Mouse (Mus musculus) hindbrain, embryonic 15.5 days (tissue): ENCODE data around the gene Vamp4. TPM values are rescaled to one million over a fixed set of nuclear protein-coding genes. Genes with fewer than 3 reads are reported as not detected.
A peak's percentile ranks its signal among the peaks of the same experiment; 100 is the strongest.
"Not testable (repeated sequence)": the region's sequence is repeated elsewhere in the genome, so short reads cannot be mapped to it uniquely, and the experiment has no call there.

Experiments used
- ATAC-seq: fragments of 200-750 bp; cut with Nextera tagmentation; 2 replicates; pipeline ENCODE4 v1.8.0; 2017; ENCODE audit warnings: low read depth, moderate number of reproducible peaks, moderate TSS enrichment; ENCODE audit not compliant: low FRiP score
- H3K27ac ChIP-seq: fragments of 300-500 bp; sonication (generic); replicated peaks from 2 replicates; pipeline ENCODE4 v1.5.1; 2015; ENCODE audit warnings: mild to moderate bottlenecking, inconsistent platforms
- H3K27me3 ChIP-seq: fragments of 300-500 bp; sonication (generic); 2 replicates; pipeline ENCODE4 v1.6.1; 2015; ENCODE audit warnings: control low read depth, inconsistent platforms
- H3K36me3 ChIP-seq: fragments of 300-500 bp; sonication (generic); 2 replicates; pipeline ENCODE4 v1.6.1; 2015; ENCODE audit warnings: control low read depth, inconsistent platforms
- H3K4me1 ChIP-seq: fragments of 300-500 bp; sonication (generic); replicated peaks from 2 replicates; pipeline ENCODE4 v1.6.1; 2015; ENCODE audit warnings: control low read depth, inconsistent platforms
- H3K4me2 ChIP-seq: fragments of 300-500 bp; sonication (generic); 2 replicates; pipeline ENCODE4 v1.6.1; 2015; ENCODE audit warnings: moderate library complexity, mild to moderate bottlenecking, inconsistent platforms
- H3K4me3 ChIP-seq: fragments of 300-500 bp; sonication (generic); 2 replicates; pipeline ENCODE4 v1.5.1; 2015; ENCODE audit warnings: mild to moderate bottlenecking, inconsistent platforms
- H3K9ac ChIP-seq: fragments of 300-500 bp; sonication (generic); 2 replicates; pipeline ENCODE4 v1.6.1; 2015; ENCODE audit warnings: inconsistent platforms
- H3K9me3 ChIP-seq: fragments of 300-500 bp; sonication (generic); 2 replicates; pipeline ENCODE4 v1.6.1; 2016; ENCODE audit warnings: control low read depth, inconsistent platforms
- WGBS: fragments of 180-500 bp; shearing (Covaris S2); methylation state at CpG from one replicate; pipeline ENCODE4 v1.1.7; 2015; 5-methylcytosine and 5-hydroxymethylcytosine counted together
- polyA plus RNA-seq: library from polyadenylated mRNA; unstranded; fragments of >200 nt; fragmentation: Nextera tagmentation; extraction: Ambion mirVana; gene quantifications from 2 replicates; pipeline ENCODE4 v1.2.1, GENCODE M21; 2015

Vamp4 gene
- polyA plus RNA-seq, 1 experiment from 2014 or later = 78.1 TPM

- Histone ChIP-seq H3K27ac (no peak overlapping the region), H3K27me3 (no peaks in the 10 kb centered on the region), H3K4me2 (no peak overlapping the region), H3K9me3 (no peaks in the 10 kb centered on the region), H3K36me3 (peaks cover 28% of the 10 kb centered on the region), H3K9ac (no peak overlapping the region), H3K4me1 (no peaks in the 10 kb centered on the region), H3K4me3 (no peak overlapping the region)
- 93% methylated on average over 3 of the region's 3 CpGs for WGBS
- no peak for ATAC-seq
These were observed 27.2 kb downstream of the Vamp4 start for GRCm38 (mm10) chr1:162597379-162598102.

DNA sequence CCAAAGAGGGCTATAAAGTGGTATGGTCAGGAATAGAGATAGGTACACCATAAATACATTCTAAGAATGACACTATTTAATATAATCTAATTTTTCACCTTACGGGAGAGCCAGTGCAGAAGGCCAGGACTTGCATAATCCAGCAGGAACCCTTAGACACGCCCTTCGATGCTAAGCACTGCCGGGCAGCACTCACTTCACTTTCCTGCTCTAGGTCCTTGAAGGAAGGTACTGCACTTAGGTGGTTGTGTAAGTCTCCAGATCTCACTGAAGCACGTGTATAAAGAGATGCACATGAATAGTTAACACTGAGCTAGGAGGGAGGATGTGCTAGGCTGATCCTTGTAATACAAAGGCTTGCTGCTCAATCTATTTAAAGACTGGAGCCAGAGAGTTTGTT lies 29.3 kb downstream of the Vamp4 start:
- Histone ChIP-seq H3K27ac (no peak overlapping the region), H3K27me3 (no peaks in the 10 kb centered on the region), H3K4me2 (no peak overlapping the region), H3K4me3 (no peak overlapping the region), H3K4me1 (no peaks in the 10 kb centered on the region), H3K36me3 (peaks cover 28% of the 10 kb centered on the region; the same call in 1 of the 2 replicates), H3K9me3 (no peaks in the 10 kb centered on the region), H3K9ac (no peak overlapping the region)
- ATAC-seq = no peak
- WGBS = 92% methylated on average over 5 of the region's 5 CpGs

DNA sequence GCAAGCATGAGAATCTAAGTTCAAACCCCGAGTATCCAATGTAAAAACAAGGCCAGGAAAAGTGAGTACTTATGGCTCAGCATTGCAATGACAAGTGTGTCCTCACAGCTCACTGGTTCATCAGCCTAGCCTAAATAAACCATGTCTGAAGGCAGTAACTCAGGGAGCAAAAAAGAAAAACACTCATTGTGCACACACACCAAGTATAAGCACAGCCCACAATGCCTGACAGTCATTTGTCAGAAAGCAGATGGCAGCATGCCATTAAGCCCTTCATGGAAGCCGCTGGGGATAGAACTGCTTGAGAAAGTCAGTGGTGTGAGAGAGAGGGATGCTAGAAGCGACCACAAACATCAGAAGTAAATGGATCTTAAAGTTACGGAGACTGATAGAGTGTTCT lies 31.0 kb downstream of the Vamp4 start:
- H3K27ac ChIP-seq = no peak overlapping the region
- H3K4me2 ChIP-seq = no peak overlapping the region
- H3K4me1 ChIP-seq = no peaks in the 10 kb centered on the region
- peaks cover 24% of the 10 kb centered on the region; the same call in 1 of the 2 replicates for H3K36me3 ChIP-seq
- H3K4me3 ChIP-seq = no peak overlapping the region
- 36% methylated on average over 4 of the region's 4 CpGs for WGBS
- H3K27me3 ChIP-seq = no peaks in the 10 kb centered on the region
- no peak overlapping the region for H3K9ac ChIP-seq
- peak; percentile 65; the same call in 1 of the 2 replicates for ATAC-seq
- no peaks in the 10 kb centered on the region for H3K9me3 ChIP-seq

- Histone ChIP-seq H3K4me3 (no peak overlapping the region), H3K4me1 (no peaks in the 10 kb centered on the region), H3K9ac (no peak overlapping the region), H3K27me3 (no peaks in the 10 kb centered on the region), H3K27ac (no peak overlapping the region), H3K4me2 (no peak overlapping the region), H3K9me3 (no peaks in the 10 kb centered on the region), H3K36me3 (no peaks in the 10 kb centered on the region)
- 16% methylated on average over 1 of the region's 1 CpGs for WGBS
- no peak for ATAC-seq
These were observed 37.8 kb downstream of the Vamp4 start for GRCm38 (mm10) chr1:162608127-162608526.

DNA sequence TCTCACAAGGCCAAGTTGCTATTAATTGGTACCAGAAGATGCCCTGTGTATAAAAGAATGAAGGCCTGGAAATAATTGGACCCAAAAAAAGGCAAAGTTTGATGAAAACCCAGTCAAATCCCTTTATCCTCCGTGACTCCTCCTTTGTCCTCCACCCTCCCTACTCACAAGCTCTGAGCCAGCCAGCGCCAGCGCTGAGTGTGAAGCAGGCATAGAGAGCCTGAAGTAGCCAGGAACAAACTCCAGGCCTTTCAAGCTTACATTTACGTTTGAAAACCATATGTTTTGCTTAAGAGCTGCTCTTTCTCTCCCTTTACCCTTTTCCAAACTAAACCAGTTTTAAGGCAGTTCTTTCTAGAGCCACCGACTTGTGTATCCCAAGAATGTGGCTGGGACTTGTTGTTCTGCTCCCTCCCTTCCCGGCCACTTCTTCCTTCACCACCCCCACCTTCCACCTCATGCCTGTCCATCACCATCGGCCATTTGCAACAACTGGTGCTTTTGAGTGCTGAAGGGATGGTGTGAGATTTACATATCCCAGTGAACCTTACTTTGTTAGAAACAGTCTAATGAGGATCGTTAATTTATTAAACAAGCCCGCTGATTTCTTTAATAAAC lies 39.4 kb downstream of the Vamp4 start:
- no peak overlapping the region for H3K9ac ChIP-seq
- no peaks in the 10 kb centered on the region for H3K9me3 ChIP-seq
- no peak overlapping the region for H3K4me2 ChIP-seq
- H3K27ac ChIP-seq = no peak overlapping the region
- H3K4me1 ChIP-seq = no peaks in the 10 kb centered on the region
- H3K36me3 ChIP-seq = no peaks in the 10 kb centered on the region
- no peaks in the 10 kb centered on the region for H3K27me3 ChIP-seq
- no peak for ATAC-seq
- no peak overlapping the region for H3K4me3 ChIP-seq
- WGBS = 43% methylated on average over 9 of the region's 9 CpGs

DNA sequence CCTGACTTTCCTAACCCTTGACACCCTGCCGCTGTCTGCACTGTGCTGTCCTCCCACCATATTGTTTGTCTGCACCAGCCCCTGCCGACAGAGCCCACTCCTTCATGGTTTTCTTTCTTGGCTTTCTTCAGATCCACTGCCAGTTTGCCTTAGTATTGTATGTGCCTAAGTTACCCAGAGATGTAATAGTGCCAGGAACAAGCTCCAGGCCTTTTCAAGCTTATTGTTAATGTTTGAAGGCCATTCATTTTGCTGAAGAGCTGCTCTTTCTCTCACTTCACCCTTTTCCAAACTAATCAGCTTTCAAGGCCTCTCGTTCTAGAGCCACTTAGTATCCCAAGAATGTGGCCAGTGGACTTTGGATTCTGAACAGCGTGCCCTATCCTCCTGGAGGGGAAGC lies 40.9 kb downstream of the Vamp4 start:
- ATAC-seq = no peak
- no peaks in the 10 kb centered on the region for H3K36me3 ChIP-seq
- no peak overlapping the region for H3K27ac ChIP-seq
- no peak overlapping the region for H3K4me3 ChIP-seq
- no peak overlapping the region for H3K9ac ChIP-seq
- H3K27me3 ChIP-seq = no peaks in the 10 kb centered on the region
- no peak overlapping the region for H3K4me2 ChIP-seq
- H3K9me3 ChIP-seq = no peaks in the 10 kb centered on the region
- no peaks in the 10 kb centered on the region for H3K4me1 ChIP-seq
- 37% methylated on average over 4 of the region's 4 CpGs for WGBS

DNA sequence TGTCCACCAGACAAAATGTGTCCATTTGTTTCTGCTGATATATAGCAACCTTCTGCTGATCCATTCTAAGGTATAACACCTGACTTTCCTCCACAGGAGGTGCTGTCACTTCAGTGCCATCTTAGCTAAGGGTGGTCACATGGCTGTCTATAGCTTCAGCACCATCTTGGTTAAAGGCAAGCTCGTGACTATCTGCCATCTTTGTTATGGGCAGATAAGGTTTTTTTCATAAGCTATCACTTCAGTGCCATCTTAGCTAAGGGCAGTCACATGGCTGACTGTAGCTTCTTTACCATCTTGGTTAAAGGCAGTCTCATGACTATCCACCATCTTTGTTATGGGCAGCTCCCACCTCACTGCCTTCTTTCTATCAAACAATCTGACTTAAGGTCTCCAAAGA lies 45.2 kb downstream of the Vamp4 start:
- no peaks in the 10 kb centered on the region for H3K9me3 ChIP-seq
- peak; percentile 96 for ATAC-seq
- no peak overlapping the region for H3K4me2 ChIP-seq
- H3K27ac ChIP-seq = no peak overlapping the region
- H3K9ac ChIP-seq = no peak overlapping the region
- no peaks in the 10 kb centered on the region for H3K4me1 ChIP-seq
- H3K36me3 ChIP-seq = no peaks in the 10 kb centered on the region
- no peaks in the 10 kb centered on the region for H3K27me3 ChIP-seq
- H3K4me3 ChIP-seq = no peak overlapping the region
- WGBS = 76% methylated on average over 1 of the region's 1 CpGs

DNA sequence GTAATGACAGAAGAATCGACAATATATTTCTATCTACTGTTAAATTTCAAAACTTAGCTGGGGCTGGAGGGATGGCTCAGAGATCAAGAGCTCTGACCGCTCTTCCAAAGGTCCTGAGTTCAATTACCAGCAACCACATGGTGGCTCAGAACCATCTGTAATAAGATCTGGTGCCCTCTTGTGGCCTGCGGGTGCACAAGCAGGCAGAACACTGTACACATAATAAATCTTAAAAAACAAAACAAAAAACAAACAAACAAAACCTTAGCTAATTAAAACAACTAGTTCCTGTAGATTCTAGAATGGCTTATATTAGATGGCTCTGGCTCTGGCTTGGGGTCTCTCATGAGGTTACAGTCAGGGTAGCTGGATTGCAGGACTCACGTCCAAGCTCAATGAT lies 50.2 kb downstream of the Vamp4 start:
- no peaks in the 10 kb centered on the region for H3K27me3 ChIP-seq
- no peak overlapping the region for H3K4me2 ChIP-seq
- H3K36me3 ChIP-seq = no peaks in the 10 kb centered on the region
- no peak overlapping the region for H3K9ac ChIP-seq
- no peaks in the 10 kb centered on the region for H3K9me3 ChIP-seq
- H3K27ac ChIP-seq = no peak overlapping the region
- ATAC-seq = no peak
- peaks cover 6% of the 10 kb centered on the region; the same call in 1 of the 2 replicates for H3K4me1 ChIP-seq
- H3K4me3 ChIP-seq = no peak overlapping the region
- WGBS = 69% methylated on average over 4 of the region's 4 CpGs

DNA sequence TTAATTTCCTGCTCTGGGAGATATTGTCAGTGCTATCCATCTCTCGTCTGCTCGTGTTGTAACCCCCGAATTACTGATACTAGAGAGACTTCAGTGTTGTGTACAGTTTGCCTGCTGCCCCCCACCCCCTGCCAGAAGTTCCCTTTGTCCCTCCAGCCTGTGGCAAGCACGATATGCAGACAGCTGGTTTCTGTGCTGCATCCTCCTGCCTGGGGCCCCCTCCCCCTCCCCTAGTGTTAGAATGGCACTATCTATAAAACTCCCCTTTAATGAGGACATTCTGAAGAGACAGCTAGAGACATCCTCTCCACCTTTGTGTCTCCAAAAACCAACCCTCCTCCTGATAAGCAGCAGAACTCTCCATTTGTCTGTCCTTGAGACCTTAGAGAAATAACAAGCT lies 53.6 kb downstream of the Vamp4 start:
- H3K4me2 ChIP-seq = no peak overlapping the region
- no peak overlapping the region for H3K9ac ChIP-seq
- no peak overlapping the region for H3K27ac ChIP-seq
- H3K4me3 ChIP-seq = no peak overlapping the region
- no peaks in the 10 kb centered on the region for H3K36me3 ChIP-seq
- H3K27me3 ChIP-seq = no peaks in the 10 kb centered on the region
- 19% methylated on average over 4 of the region's 4 CpGs for WGBS
- peaks cover 6% of the 10 kb centered on the region; the same call in 1 of the 2 replicates for H3K4me1 ChIP-seq
- no peak for ATAC-seq
- H3K9me3 ChIP-seq = no peaks in the 10 kb centered on the region

DNA sequence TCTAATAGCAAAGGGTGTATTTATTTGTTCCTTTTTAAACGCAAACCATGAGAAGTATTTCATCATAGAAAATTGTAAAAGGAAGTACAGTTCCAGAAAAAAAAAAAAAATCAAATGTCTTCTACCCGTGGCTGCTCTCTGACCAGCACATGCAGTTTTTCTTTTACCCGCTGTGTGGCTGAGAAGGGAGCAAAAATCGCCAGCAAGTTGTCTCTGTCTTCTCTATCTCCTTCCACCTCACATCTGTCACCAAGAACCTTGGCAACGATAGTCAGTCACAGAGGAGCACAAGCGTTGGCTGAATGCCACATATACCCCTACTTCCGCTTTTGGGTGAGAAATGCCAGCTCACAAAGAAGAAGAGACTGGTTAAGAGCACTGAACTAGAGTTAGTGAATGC lies 54.9 kb downstream of the Vamp4 start:
- Histone ChIP-seq H3K27ac (no peak overlapping the region), H3K36me3 (no peaks in the 10 kb centered on the region), H3K4me3 (no peak overlapping the region), H3K9ac (no peak overlapping the region), H3K27me3 (no peaks in the 10 kb centered on the region), H3K4me2 (no peak overlapping the region), H3K4me1 (peaks cover 6% of the 10 kb centered on the region; the same call in 1 of the 2 replicates), H3K9me3 (no peaks in the 10 kb centered on the region)
- no peak for ATAC-seq
- whole genome bisulfite sequencing = 56% methylated on average over 7 of the region's 7 CpGs

GRCm38 (mm10) chr1:162627821-162628220 lies 57.5 kb downstream of the Vamp4 start:
- ATAC-seq, H3K27me3 ChIP-seq, H3K4me1 ChIP-seq, H3K9me3 ChIP-seq, H3K9ac ChIP-seq, H3K36me3 ChIP-seq, H3K27ac ChIP-seq, H3K4me2 ChIP-seq, H3K4me3 ChIP-seq: not testable (repeated sequence)
- 74% methylated on average over 4 of the region's 4 CpGs for WGBS

- H3K36me3 ChIP-seq, H3K9me3 ChIP-seq, H3K27me3 ChIP-seq, H3K9ac ChIP-seq, H3K4me2 ChIP-seq, H3K4me3 ChIP-seq, H3K4me1 ChIP-seq, ATAC-seq, H3K27ac ChIP-seq: not testable (repeated sequence)
- WGBS = 95% methylated on average over 15 of the region's 15 CpGs
These were observed 58.0 kb downstream of the Vamp4 start for GRCm38 (mm10) chr1:162628326-162628725.
